Mouse (Mus musculus): ENCODE measurements around the gene Clca4b.
"Not testable (repeated sequence)": the region's sequence is repeated elsewhere in the genome, so short reads cannot be mapped to it uniquely, and the experiment has no call there.

Gene Clca4b

DNA sequence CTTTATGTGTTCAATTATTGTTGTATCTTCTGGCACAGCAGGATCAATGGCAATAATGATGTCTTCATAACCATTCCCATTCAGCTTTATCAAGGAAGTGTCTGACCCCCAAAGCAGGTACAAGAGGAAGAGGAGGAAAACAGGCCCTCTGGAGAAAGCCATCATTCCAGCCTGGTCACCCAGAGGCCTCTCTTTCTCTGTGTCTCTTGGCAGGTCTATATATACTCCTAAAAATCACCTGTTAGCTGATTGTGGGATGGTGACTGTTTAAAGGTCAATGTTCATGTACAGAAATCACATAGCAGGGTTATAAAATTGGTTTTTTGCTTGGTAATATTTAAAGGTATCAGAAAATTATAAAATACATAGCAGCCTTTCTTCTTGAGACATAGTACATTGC is at the start of gene Clca4b:
Gene Clca4b, minus strand, starts transcription at position 195 of the 400 bp plus-strand sequence.
- DNase-seq (ENCODE audit: low spot score in 2 of 2): no peak

DNA sequence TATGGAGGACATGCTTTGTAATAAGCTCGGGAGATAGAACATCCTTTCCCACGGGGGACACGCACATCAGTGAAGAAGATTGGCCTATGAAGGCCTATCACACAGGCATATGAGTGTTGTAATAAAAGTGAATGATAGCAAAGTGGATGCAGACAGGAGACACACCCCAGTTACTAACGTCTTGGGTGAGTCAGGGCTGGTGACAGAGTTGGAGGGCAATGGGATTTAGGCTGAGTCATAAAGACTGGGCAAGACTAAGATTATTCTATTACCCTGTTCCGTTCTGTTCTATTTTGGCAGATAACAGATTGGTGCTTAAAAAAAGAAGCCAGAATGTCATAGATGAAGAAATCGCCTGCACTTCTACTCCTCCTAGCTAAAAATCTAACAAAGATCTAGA is 48.2 kb upstream of the Clca4b start:
- DNase-seq (ENCODE audit: low spot score in 2 of 2): no peak

DNA sequence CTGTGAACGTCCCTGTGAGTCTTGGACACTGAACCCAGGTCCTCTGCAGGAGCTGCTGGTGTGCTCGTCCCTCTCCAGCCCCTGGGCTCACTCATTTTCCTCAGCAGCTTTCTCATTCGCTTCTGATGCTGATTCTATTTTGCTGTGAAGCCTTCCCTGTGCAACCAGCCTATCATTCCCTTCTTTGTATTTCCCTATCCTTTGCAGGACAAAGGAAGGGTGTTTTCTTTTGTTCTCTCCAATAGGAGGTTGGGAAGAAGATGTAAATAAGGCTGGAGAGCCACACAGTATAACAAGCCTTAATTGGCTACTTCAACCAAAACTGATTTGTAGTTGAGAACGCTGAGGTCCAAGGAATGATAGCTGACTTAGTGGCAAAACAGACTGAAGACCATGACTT is 45.3 kb upstream of the Clca4b start:
- no peak for DNase-seq (ENCODE audit: low spot score in 2 of 2)

DNA sequence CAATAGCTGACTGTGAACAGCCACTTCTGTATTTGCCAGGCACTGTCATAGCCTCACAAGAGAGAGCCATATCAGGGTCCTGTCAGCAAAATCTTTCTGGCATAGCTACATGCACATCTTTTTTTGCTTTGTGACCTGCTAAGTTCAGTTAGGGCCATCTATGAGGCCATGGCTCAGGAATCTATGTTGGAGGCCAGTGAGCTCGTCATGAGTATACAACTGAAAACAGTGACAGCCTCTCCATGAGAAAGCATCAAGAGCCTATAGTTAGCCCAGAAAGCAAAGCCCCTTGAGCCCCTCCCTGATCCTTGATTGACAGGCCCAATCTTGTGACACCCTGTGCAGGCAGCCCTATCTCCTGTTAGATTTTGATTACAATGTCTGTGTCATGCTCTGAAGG is 43.8 kb upstream of the Clca4b start:
- no peak for DNase-seq (ENCODE audit: low spot score in 2 of 2)

DNA sequence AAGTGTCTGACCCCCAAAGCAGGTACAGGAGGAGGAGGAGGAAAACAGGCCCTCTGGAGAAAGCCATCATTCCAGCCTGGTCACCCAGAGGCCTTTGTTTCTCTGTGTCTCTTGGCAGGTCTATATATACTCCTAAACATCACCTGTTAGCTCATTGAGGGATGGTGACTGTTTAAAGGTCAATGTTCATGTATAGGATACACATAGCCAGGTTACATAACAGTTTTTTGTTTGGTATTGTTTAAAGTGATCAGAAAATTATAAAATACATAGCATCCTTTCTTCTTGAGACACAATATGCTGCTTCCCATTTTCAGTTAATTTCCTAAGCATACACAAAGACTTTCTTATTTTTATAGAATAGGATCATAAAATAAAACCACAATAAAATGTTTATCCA is 42.6 kb upstream of the Clca4b start, which contains the start of gene Clca4a:
Gene Clca4a, minus strand, starts transcription at position 101 of the 400 bp plus-strand sequence.
- DNase-seq (ENCODE audit: low spot score in 2 of 2): no peak

DNA sequence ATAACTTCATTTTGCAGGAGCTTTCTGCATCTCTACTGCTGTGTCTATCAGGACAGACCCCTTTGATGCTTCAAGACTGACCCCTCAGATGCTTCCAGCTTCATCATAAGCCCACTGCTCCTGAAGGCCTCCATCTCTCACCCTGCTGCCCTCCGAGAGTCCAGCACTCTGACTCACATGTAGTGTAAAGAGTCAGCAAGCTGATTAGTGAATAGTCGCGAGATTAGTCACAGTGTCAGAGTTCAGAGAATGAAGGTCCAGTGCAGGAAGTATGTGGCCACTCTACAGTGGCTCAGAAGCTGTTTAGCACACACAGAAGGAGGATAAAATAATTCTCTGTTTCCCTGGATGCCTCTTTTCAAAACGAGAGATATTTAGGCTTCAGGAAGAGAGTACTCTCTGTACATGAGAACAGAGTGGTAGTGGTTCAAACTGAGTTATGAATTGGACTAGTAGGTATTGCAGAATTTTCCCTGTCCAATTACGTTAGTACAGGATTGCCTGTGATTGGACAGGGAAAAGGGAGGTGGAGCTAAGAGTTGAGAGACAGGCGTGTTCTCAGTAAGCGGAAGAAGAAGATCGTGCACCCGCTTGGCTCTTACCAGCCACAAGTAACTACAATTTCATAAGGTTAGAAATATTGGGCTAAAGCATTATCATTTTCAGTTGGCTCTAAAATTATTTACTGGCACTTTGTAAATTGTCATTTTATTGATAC is 39.4 kb upstream of the Clca4b start:
- no peak for DNase-seq (ENCODE audit: low spot score in 2 of 2)

DNA sequence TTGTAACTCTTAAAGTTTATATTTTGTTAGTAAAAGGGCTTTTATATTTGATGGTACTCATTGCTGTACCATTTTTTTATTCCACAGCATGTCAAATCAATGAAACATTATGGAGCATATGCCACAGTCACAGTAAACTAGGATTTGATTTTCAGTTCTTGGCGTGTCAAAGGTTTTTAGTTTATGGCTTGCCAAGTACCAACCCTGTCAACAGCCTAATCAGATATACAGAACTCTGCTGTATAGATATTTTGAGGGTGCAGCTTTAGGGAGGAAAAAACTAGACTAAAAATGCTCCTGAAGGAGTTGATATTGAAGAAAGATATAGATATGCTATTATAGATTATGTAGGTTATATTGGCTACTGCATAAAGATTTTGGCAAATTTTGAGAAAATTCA is 37.4 kb upstream of the Clca4b start:
- no peak for DNase-seq (ENCODE audit: low spot score in 2 of 2)

DNA sequence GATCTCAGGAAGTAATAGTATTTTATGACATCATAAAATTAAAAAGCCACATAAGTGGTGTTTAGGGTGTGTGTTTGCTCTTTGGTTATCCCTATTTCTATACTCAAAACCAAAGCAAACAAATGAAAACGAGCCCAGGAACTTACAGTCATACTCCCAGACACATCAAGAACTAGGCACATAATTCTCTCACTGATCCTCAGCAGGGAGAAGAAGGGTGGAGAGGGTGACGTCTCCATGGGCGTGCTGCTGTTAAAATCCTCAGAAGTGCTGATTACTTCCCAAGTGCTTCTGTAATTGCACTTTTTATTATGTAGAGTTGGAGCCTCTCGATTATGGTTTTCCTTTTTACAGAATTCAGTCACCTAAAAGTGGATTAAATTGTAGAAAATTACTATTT is 33.7 kb upstream of the Clca4b start:
- no peak for DNase-seq (ENCODE audit: low spot score in 2 of 2)

DNA sequence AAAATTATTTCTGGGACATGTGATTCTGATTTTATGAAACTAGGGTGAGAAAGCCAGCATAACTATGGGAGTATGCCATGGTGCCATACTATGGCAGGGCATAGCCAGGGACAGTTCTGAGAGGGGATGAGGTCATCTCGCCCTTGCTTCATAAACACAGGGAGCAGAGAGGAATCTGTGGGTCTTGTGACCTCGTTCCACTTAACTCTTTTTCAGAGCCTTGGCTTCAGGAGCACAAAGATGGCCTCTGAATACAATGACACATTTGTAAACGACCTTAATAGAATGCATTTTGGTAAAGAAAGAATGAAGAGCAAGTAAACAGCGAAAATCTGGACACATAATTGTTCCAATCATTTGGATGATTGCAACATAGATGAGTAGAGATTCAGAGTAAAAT is 18.5 kb upstream of the Clca4b start:
- DNase-seq (ENCODE audit: low spot score in 2 of 2): no peak

DNA sequence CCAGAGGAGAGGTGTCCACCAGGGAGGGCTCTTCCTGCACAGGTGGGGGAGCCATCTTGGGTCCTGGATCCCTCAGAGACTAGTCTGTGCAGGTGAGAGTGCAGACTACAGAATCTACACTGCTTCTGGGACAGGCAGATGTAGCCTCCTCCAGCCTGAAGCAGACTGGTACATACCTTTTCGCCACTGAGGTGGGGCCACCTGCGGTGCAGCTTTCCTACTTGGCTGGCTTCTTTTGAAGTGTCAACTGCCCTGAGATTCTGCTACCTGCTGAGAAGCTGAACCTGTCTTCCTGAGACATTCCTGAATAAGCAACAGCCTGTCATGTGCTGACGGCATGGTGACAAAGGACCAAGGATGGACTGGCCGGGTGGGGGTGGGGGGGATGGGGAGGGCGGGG is 15.0 kb upstream of the Clca4b start:
- not testable (repeated sequence) for DNase-seq (ENCODE audit: low spot score in 2 of 2)

DNA sequence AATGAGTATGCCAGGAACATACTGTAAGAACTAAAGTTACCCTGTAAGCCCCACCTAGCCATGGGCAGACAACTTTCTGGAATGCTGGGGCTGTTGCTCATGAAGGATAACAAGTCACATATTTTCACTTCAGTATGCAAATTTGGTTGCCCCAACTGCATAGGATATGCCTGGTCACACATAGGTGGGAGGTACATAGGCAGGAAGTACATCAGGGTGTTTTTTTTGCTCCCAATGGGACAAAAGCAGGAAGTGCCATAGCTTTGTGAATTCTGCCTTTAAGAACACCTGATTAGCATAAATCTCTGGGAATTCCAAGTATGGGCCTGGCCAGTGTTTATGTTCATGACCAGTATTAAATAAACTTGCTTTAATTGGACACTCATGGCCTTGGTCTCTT is 1.3 kb upstream of the Clca4b start:
- not testable (repeated sequence) for DNase-seq (ENCODE audit: low spot score in 2 of 2)

DNA sequence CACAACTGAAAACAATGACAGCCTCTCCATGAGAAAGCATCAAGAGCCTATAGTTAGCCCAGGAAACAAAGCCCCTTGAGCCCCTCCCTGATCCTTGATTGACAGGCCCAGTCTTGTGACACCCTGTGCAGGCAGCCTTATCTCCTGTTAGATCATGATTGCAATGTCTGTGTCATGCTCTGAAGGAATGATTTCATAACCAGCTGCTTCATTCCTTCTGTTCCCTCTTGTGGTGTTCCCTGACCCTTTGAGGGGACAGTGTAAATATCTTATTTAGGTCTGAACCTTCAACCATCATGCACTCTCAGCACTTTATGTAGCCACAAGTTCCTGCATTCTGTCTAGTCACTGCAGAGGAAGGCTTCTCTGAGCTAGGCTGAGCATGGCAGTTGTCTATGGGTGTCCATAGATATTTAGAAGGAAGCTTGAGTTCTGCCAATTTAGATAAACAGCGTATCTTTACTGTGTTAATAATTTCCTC is 722 bp upstream of the Clca4b start:
- DNase-seq (ENCODE audit: low spot score in 2 of 2): no peak

DNA sequence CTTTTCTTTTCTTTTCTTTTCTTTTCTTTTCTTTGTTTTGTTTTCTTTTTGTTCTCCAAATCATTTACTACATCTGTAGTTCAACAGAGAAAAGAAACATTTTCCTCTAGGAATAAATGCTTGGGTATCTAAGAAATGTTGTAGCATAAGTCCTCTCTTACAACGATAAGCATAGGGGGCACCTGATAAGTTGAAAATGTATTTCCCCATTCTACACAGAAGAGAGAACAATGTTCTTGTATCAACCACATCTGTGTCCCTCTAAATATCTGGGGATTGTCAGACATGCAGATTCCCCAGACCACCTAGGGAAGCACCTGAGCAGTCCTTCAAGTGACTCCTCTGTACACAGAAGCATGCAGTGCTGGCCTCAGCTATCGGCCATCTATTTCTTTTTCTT is 18.3 kb downstream of the Clca4b start:
- no peak for DNase-seq (ENCODE audit: low spot score in 2 of 2)

DNA sequence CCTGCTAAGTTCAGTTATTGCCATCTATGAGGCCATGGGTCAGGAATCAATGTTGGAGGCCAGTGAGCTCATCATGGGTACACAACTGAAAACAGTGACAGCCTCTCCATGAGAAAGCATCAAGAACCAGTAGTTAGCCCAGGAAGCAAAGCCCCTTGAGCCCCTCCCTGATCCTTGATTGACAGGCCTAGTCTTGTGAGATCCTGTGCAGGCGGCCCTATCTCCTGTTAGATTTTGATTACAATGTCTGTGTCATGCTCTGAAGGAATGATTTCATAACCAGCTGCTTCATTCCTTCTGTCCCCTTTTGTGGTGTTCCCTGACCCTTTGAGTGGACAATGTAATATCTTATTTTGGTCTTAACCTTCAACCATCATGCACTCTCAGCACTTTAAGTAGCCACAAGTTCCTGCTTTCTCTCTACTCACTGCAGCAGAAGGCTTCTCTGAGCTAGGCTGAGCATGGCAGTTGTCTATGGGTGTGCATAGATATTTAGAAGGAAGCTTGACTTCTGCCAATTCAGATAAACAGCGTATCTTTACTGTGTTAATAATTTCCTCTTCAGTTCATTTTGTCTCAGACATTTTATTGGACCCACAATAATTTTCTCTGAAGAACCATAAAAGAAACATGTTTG is 35.2 kb downstream of the Clca4b start:
- no peak for DNase-seq (ENCODE audit: low spot score in 2 of 2)

DNA sequence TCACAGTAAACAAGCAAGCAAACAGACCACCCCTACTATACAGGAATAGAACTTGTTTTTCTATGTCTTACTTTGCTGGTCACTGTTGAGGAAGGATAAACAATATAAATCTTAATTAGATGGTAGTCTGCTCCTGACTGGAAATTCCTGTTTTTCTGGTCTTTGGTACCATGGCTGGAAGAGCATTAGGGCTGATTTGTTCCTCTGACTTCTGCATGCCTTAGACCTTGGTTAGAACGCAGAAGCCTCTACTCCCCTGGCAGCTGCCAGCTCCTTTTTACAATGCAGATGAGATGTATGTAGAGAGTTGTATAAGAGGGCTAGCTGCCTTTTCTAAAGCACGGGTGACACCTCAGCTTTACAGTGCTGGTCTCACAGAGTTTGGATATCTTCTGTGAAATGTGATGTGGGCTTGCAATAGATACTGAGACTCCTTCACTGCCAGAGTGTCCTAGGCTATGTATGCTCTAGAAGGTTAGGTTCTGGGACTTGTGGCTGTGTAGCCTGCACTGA is 42.0 kb downstream of the Clca4b start:
- DNase-seq (ENCODE audit: low spot score in 2 of 2): no peak

DNA sequence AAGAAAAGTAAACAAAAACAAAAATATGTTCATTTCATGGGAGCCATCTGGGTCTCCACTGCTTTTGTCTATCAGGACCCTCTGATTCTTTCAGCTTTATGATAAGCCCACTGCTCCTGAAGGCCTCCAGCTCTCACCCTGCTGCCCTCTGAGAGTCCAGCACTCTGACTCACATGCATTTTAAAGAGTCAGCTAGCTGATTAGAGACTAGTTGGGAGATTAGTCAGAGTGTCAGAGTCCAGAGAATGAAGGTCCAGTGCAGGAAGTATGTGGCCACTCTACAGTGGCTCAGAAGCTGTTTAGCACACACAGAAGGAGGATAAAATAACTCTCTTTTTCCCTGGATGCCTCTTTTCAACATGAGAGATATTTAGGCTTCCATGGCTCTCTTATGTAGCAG is 45.4 kb downstream of the Clca4b start:
- no peak for DNase-seq (ENCODE audit: low spot score in 2 of 2)

DNA sequence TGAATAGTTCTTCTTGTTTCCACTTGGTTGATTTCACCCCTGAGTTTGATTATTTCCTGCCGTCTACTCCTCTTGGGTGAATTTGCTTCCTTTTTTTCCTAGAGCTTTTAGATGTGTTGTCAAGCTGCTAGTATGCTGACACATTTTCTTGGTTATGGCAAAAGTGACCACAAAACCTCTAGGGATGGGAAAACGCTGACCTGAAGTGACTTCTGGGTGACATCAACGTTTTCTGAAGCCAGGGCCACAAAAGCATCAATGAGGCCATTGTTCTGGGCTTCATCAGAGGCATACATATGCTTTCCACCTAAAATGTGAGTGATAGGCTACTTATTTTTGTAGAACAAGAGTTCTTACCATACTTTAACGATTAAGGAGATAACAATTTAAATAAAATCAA is 60.3 kb downstream of the Clca4b start:
- DNase-seq (ENCODE audit: low spot score in 2 of 2): not testable (repeated sequence)

All from frontal cortex, postnatal 10 days (tissue).